8 mouse cellular contexts compared by ENCODE assay signal in the genomic region with DNA sequence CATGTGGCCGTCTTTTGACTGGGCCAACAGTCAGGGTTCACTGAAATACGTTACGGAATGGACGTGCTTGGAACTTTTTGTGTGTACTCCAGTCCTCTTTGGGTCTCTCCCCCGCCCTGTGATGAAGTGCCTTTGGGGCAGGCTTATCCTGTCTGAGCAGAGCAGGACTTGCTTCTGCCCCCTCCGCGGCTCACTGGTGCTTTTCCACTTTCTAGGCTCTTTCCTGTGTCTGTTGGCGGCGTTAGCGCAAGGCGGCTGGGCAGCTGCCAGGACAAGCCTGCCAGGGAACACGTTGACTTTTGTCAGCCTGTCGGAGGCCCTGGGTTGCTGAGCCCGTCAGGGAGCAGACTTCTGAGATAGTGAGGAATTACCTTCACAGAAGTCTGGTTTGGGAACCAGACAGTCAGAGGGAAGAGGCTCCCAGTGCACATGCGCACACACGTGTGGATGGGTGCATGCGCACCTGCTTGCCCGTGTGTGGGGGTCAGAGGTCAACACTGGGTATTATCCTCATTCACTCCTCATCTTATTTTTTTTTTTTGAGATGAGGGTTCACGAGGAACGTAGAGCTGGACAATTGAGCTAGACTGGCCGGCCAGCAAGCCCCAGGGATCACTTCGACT. TPM values are rescaled to one million over a fixed set of nuclear protein-coding genes. Genes with fewer than 3 reads are reported as not detected.
DNase-seq lines count a peak whose midpoint lies in the region; ATAC-seq lines count a peak whose summit lies in the region.

No protein-coding gene starts in this region.

- no peak overlapping the region for H3K9ac ChIP-seq in forebrain, embryonic 15.5 days (replicated peaks)

- ATAC-seq in megakaryocyte-erythroid progenitor cell, adult 5-6 weeks (replicated peaks; ENCODE audit: low FRiP score, low TSS enrichment, poor library complexity, severe bottlenecking): peak; percentile 56
- ATAC-seq in forebrain, embryonic 15.5 days (replicated peaks): no peak

- peak overlapping the region; percentile 33; the same call in 1 of the 2 replicates for H3K27ac ChIP-seq in heart, embryonic 10.5 days
- no peak overlapping the region for H3K27ac ChIP-seq in forebrain, embryonic 15.5 days (replicated peaks)

- 0 out of 2 replicates have a peak overlapping the region, but pooled peaks have one; percentile 12 for H3K4me3 ChIP-seq in heart, embryonic 10.5 days
- H3K4me3 ChIP-seq in forebrain, embryonic 15.5 days: no peak overlapping the region

- WGBS in heart, embryonic 10.5 days: 48% methylated on average over 22 of the region's 22 CpGs
- WGBS in forebrain, embryonic 15.5 days: 60% methylated on average over 22 of the region's 22 CpGs

- H3K4me2 ChIP-seq in forebrain, embryonic 15.5 days (replicated peaks): no peak overlapping the region

- peaks cover 17% of the 10 kb centered on the region for H3K4me1 ChIP-seq in heart, embryonic 10.5 days
- H3K4me1 ChIP-seq in forebrain, embryonic 15.5 days: 0 out of 2 replicates have a peak, but pooled peaks cover 4% of the 10 kb centered on the region

- peaks cover 11% of the 10 kb centered on the region for H3K36me3 ChIP-seq in heart, embryonic 10.5 days
- H3K36me3 ChIP-seq in forebrain, embryonic 15.5 days: peaks cover 10% of the 10 kb centered on the region; the same call in 1 of the 2 replicates

- peak; percentile 10 for DNase-seq in thymus, postnatal 4 days
- no peak for DNase-seq in thymus, postnatal 14 days
- DNase-seq in cerebellum, adult 8-10 months: peak; percentile 61
- DNase-seq in heart, embryonic 10.5 days (ENCODE audit: low spot score): no peak
- peak; percentile 82 to 89 for DNase-seq in kidney, postnatal 25 days
- DNase-seq in embryo, embryonic 10.5 days (ENCODE audit: low spot score): no peak

- no peaks in the 10 kb centered on the region for H3K9me3 ChIP-seq in heart, embryonic 10.5 days
- no peaks in the 10 kb centered on the region for H3K9me3 ChIP-seq in forebrain, embryonic 15.5 days

- H3K27me3 ChIP-seq in heart, embryonic 10.5 days (ENCODE audit: insufficient read depth, poor library complexity, severe bottlenecking): peaks cover 6% of the 10 kb centered on the region; the same call in 1 of the 2 replicates
- H3K27me3 ChIP-seq in forebrain, embryonic 15.5 days: no peaks in the 10 kb centered on the region

RNA-seq across cellular contexts. Expression of a gene that starts 8.5 kb away (rescaled TPM):
- 83.2 TPM in 2 replicates for polyA plus RNA-seq in heart, embryonic 10.5 days (2016; fragmentation: Nextera tagmentation; extraction: Ambion mirVana)
- 22.7 and 25.5 TPM in 2 replicates for total RNA-seq in megakaryocyte-erythroid progenitor cell, adult 5-6 weeks (2014; fragmentation: Nextera tagmentation)
- total RNA-seq in megakaryocyte-erythroid progenitor cell, adult 5-6 weeks (2017): 28.9 and 29.2 TPM in 2 replicates
- 52.2 and 53.8 TPM in 2 replicates for polyA plus RNA-seq in forebrain, embryonic 15.5 days (2015; fragmentation: Nextera tagmentation; extraction: Ambion mirVana)

Comparison
In these comparisons a context has a peak if more than half of its experiments do, and no peak if none do; other contexts are left out.
1. DNase-seq: peak in thymus, postnatal 4 days (single experiment), cerebellum, adult 8-10 months (single experiment) and kidney, postnatal 25 days (2 of 2); none in thymus, postnatal 14 days (single experiment), heart, embryonic 10.5 days (single experiment) and embryo, embryonic 10.5 days (single experiment).